Mouse (Mus musculus) stomach, postnatal 0 days (tissue): ENCODE results near the gene Vcp.

Experiments
- CTCF ChIP-seq: IDR thresholded peaks from 2 replicates; pipeline ENCODE4 v1.5.1; 2016; ENCODE audit warnings: antibody characterized with exemption, low read depth, mild to moderate bottlenecking, moderate library complexity
- EP300 ChIP-seq: optimal IDR thresholded peaks from 2 replicates; pipeline ENCODE3; 2016; ENCODE audit warnings: antibody characterized with exemption

DNA sequence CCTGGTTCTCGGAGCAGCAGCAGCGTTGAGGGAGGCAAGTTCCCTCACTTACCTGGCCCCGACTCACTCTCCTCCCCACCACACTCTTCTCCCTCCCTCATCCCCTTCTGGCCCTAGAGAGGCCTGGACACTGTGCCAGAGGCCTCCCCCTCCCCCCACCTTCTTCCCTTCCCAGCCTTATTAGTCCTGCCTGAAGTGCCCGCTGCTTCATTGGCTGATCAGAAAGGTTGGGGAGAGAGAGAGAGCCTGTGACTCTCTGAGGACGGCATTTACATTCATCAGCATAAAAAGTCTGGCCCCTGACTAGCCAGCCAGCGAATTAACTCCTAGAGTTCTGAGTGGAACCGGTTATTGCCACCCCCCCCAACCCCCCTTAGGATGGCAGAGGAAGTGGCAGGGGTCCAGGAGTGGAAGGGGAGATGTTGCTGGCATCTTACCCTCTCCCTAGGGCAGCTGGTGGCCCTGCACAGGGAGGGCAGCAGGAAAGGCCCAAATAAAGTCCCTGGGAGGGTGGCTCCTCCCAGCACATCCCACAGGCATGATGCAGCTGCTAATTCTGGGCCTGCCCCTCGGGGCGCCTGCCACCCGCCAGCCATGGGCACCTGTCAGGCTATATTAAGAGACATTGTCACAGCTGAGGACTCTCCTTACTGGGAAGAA, 46.7 kb downstream of the Vcp start:
- TF ChIP-seq CTCF (no peak; the same call in 1 of the 2 replicates), EP300 (no peak)
